Mouse (Mus musculus) limb, embryonic 14.5 days (tissue): ENCODE measurements around the gene Dync2li1. TPM values are rescaled to one million over a fixed set of nuclear protein-coding genes. Genes with fewer than 3 reads are reported as not detected.

Experiments
- ATAC-seq: fragments of 200-750 bp; cut with Nextera tagmentation; 2 replicates; pipeline ENCODE4 v1.8.0; 2017; ENCODE audit warnings: low read depth, moderate number of reproducible peaks, moderate TSS enrichment; ENCODE audit not compliant: low FRiP score
- DNase-seq: peaks from one replicate; pipeline ENCODE4 v3.0.0-alpha.2; 2015; ENCODE audit warnings: low spot score
- H3K27ac ChIP-seq: fragments of 300-500 bp; sonication (generic); replicated peaks from 2 replicates; pipeline ENCODE4 v1.5.1; 2014; ENCODE audit warnings: low read depth, mild to moderate bottlenecking, low read length, moderate library complexity, mixed read lengths
- H3K27me3 ChIP-seq: fragments of 300-500 bp; sonication (generic); 2 replicates; pipeline ENCODE4 v1.6.1; 2014; ENCODE audit warnings: low read length, mixed read lengths; ENCODE audit not compliant: control insufficient read depth, insufficient read depth
- H3K36me3 ChIP-seq: fragments of 300-500 bp; sonication (generic); 2 replicates; pipeline ENCODE4 v1.6.1; 2014; ENCODE audit warnings: mild to moderate bottlenecking, low read length, moderate library complexity, mixed read lengths; ENCODE audit not compliant: control insufficient read depth, insufficient read depth
- H3K4me1 ChIP-seq: fragments of 300-500 bp; sonication (generic); 2 replicates; pipeline ENCODE4 v1.6.1; 2014; ENCODE audit warnings: antibody characterized with exemption, low read length, mixed read lengths; ENCODE audit not compliant: control insufficient read depth, insufficient read depth
- H3K4me2 ChIP-seq: fragments of 300-500 bp; sonication (generic); replicated peaks from 2 replicates; pipeline ENCODE4 v1.6.1; 2014; ENCODE audit warnings: low read depth, mild to moderate bottlenecking, low read length, moderate library complexity; ENCODE audit not compliant: severe bottlenecking
- H3K4me3 ChIP-seq: fragments of 300-500 bp; sonication (generic); replicated peaks from 2 replicates; pipeline ENCODE4 v1.5.1; 2014; ENCODE audit warnings: low read length
- H3K9ac ChIP-seq: fragments of 300-500 bp; sonication (generic); 2 replicates; pipeline ENCODE4 v1.6.1; 2014; ENCODE audit warnings: mild to moderate bottlenecking, low read depth, low read length, moderate library complexity; ENCODE audit not compliant: severe bottlenecking
- H3K9me3 ChIP-seq: fragments of 300-500 bp; sonication (generic); 2 replicates; pipeline ENCODE4 v1.6.1; 2016; ENCODE audit warnings: low read length; ENCODE audit not compliant: control insufficient read depth
- POLR2A ChIP-seq: fragments of 200-500 bp; IDR thresholded peaks from 2 replicates; pipeline ENCODE4 v1.8.0; 2012; ENCODE audit warnings: inconsistent platforms, mild to moderate bottlenecking, moderate library complexity, borderline replicate concordance; ENCODE audit not compliant: insufficient read depth, insufficient read length; ENCODE audit errors: extremely low read depth
- WGBS: fragments of 180-500 bp; shearing (Covaris S2); extraction: QIAGEN DNeasy Blood & Tissue Kit; methylation state at CpG from one replicate; pipeline ENCODE4 v1.1.7; 2014; 5-methylcytosine and 5-hydroxymethylcytosine counted together
- polyA plus RNA-seq, 2 experiments: library from polyadenylated mRNA; depleted of rRNA in 1 of 2; stranded (reverse) in 1 of 2; unstranded in 1 of 2; fragments of >200 nt; fragmentation: Nextera tagmentation in 1 of 2; extraction: Ambion mirVana in 1 of 2; gene quantifications; 2 replicates each; pipeline versions ENCODE4 v1.2.1 to v1.2.3; 2012 to 2014

Gene Dync2li1
- polyA plus RNA-seq, 2 experiments = 21.0 to 29.9 TPM

- Histone ChIP-seq H3K4me1 (peaks cover 6% of the 10 kb centered on the region; the same call in 1 of the 2 replicates), H3K9ac (no peak overlapping the region), H3K4me3 (no peak overlapping the region), H3K27ac (no peak overlapping the region), H3K36me3 (peaks cover 15% of the 10 kb centered on the region), H3K4me2 (no peak overlapping the region), H3K9me3 (no peaks in the 10 kb centered on the region), H3K27me3 (no peaks in the 10 kb centered on the region)
- WGBS = 63% methylated on average over 7 of the region's 7 CpGs
- DNase-seq = no peak
- TF ChIP-seq POLR2A = no peak
- peak; percentile 19; the same call in 1 of the 2 replicates for ATAC-seq
Observed at GRCm38 (mm10) chr17:84657782-84658181, 31.5 kb downstream of the Dync2li1 start.

GRCm38 (mm10) chr17:84658195-84658594 lies 31.9 kb downstream of the Dync2li1 start:
- no peak overlapping the region for H3K9ac ChIP-seq
- ATAC-seq (no peak), DNase-seq (no peak)
- no peak overlapping the region for H3K4me3 ChIP-seq
- H3K27ac ChIP-seq = no peak overlapping the region
- H3K9me3 ChIP-seq = no peaks in the 10 kb centered on the region
- H3K27me3 ChIP-seq = no peaks in the 10 kb centered on the region
- no peak overlapping the region for H3K4me2 ChIP-seq
- TF ChIP-seq POLR2A = no peak
- 36% methylated on average over 5 of the region's 5 CpGs for WGBS
- peaks cover 6% of the 10 kb centered on the region; the same call in 1 of the 2 replicates for H3K4me1 ChIP-seq
- peaks cover 11% of the 10 kb centered on the region for H3K36me3 ChIP-seq

GRCm38 (mm10) chr17:84658951-84659350 lies 32.7 kb downstream of the Dync2li1 start:
- no peak for TF ChIP-seq POLR2A
- WGBS = 82% methylated on average over 8 of the region's 8 CpGs
- Histone ChIP-seq H3K9ac (no peak overlapping the region), H3K27ac (no peak overlapping the region), H3K36me3 (peaks cover 4% of the 10 kb centered on the region; the same call in 1 of the 2 replicates), H3K4me2 (no peak overlapping the region), H3K27me3 (no peaks in the 10 kb centered on the region), H3K9me3 (no peaks in the 10 kb centered on the region), H3K4me1 (peaks cover 6% of the 10 kb centered on the region; the same call in 1 of the 2 replicates), H3K4me3 (no peak overlapping the region)
- ATAC-seq (no peak), DNase-seq (no peak)

DNA sequence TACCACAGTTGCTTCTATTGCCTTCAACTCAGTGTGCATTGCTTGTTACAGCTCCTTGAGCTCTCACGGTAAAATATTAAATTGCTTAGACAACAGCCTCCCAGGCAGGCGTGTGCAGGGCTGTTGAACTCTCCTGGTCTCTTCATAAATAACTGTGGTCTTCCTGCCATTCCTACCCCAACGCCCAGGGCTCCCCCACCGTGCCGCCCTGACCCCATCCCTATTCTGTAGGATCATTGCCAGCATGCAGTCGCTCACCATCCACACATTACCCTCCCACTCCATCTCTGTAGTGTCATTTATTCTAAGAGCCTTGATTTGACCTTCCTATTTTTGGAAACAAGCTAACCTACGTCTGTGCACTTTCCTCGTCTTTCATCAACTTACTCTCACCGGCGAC lies 38.8 kb downstream of the Dync2li1 start:
- ATAC-seq (no peak), DNase-seq (no peak)
- Histone ChIP-seq H3K9me3 (no peaks in the 10 kb centered on the region), H3K9ac (no peak overlapping the region), H3K27me3 (no peaks in the 10 kb centered on the region), H3K4me2 (no peak overlapping the region), H3K4me3 (no peak overlapping the region), H3K27ac (no peak overlapping the region), H3K36me3 (no peaks in the 10 kb centered on the region), H3K4me1 (peaks cover 11% of the 10 kb centered on the region)
- no peak for TF ChIP-seq POLR2A
- 35% methylated on average over 10 of the region's 10 CpGs for WGBS

GRCm38 (mm10) chr17:84665691-84666090 lies 39.4 kb downstream of the Dync2li1 start:
- H3K9me3 ChIP-seq = no peaks in the 10 kb centered on the region
- no peak overlapping the region for H3K9ac ChIP-seq
- no peak overlapping the region for H3K4me3 ChIP-seq
- DNase-seq (no peak), ATAC-seq (no peak)
- TF ChIP-seq POLR2A = no peak
- no peaks in the 10 kb centered on the region for H3K27me3 ChIP-seq
- H3K36me3 ChIP-seq = no peaks in the 10 kb centered on the region
- H3K4me2 ChIP-seq = no peak overlapping the region
- H3K27ac ChIP-seq = no peak overlapping the region
- H3K4me1 ChIP-seq = peaks cover 11% of the 10 kb centered on the region
- WGBS = 15% methylated on average over 9 of the region's 9 CpGs

- ATAC-seq (no peak), DNase-seq (no peak)
- 87% methylated on average over 3 of the region's 3 CpGs for WGBS
- H3K27ac ChIP-seq = no peak overlapping the region
- H3K9ac ChIP-seq = no peak overlapping the region
- H3K4me1 ChIP-seq = peaks cover 6% of the 10 kb centered on the region; the same call in 1 of the 2 replicates
- H3K27me3 ChIP-seq = no peaks in the 10 kb centered on the region
- H3K4me2 ChIP-seq = no peak overlapping the region
- H3K36me3 ChIP-seq = no peaks in the 10 kb centered on the region
- no peak for TF ChIP-seq POLR2A
- H3K4me3 ChIP-seq = no peak overlapping the region
- no peaks in the 10 kb centered on the region for H3K9me3 ChIP-seq
Observed at GRCm38 (mm10) chr17:84667848-84668247, 41.6 kb downstream of the Dync2li1 start.
